Mouse (Mus musculus): ENCODE results near the gene Map6. TPM values are rescaled to one million over a fixed set of nuclear protein-coding genes. Genes with fewer than 3 reads are reported as not detected.

The Map6 gene
- polyA plus RNA-seq, 1 experiment from 2014 or later, result 155 TPM

GRCm38 (mm10) chr7:99267897-99268505 is 754 bp downstream of the Map6 start:
- Histone ChIP-seq H3K4me1 (replicated peaks) (peaks cover 40% of the 10 kb centered on the region), H3K27me3 (no peaks in the 10 kb centered on the region), H3K9me3 (no peaks in the 10 kb centered on the region), H3K36me3 (no peaks in the 10 kb centered on the region), H3K9ac (peak overlapping the region; percentile 78), H3K4me2 (peak overlapping the region; percentile 70), H3K4me3 (peak overlapping the region; percentile 89), H3K27ac (replicated peaks) (peak overlapping the region; percentile 96)
- WGBS, result under 1% methylated on average over 49 of the region's 59 CpGs
- ATAC-seq (ENCODE audit: low FRiP score, low read depth), result peak; percentile 82

DNA sequence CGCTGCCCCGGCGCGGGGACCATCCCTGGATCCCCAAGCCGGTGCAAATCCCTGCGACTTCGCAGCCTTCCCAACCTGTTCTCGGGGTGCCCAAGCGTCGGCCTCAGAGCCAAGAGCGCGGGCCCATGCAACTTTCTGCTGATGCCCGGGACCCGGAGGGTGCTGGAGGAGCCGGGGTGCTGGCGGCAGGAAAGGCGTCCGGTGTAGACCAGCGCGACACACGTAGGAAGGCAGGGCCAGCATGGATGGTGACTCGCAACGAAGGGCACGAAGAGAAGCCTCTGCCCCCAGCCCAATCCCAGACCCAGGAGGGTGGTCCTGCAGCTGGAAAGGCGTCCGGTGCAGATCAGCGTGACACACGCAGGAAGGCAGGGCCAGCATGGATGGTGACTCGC is 1.3 kb downstream of the Map6 start:
- WGBS, result under 1% methylated on average over 29 of the region's 29 CpGs
- peak; percentile 7 for ATAC-seq (ENCODE audit: low FRiP score, low read depth)
- H3K4me3 ChIP-seq, result peak overlapping the region; percentile 89
- H3K27me3 ChIP-seq, result no peaks in the 10 kb centered on the region
- H3K4me1 ChIP-seq (replicated peaks), result peaks cover 45% of the 10 kb centered on the region
- H3K9ac ChIP-seq, result peak overlapping the region; percentile 78
- H3K4me2 ChIP-seq, result peak overlapping the region; percentile 70
- H3K36me3 ChIP-seq, result no peaks in the 10 kb centered on the region
- peak overlapping the region; percentile 96 for H3K27ac ChIP-seq (replicated peaks)
- no peaks in the 10 kb centered on the region for H3K9me3 ChIP-seq

DNA sequence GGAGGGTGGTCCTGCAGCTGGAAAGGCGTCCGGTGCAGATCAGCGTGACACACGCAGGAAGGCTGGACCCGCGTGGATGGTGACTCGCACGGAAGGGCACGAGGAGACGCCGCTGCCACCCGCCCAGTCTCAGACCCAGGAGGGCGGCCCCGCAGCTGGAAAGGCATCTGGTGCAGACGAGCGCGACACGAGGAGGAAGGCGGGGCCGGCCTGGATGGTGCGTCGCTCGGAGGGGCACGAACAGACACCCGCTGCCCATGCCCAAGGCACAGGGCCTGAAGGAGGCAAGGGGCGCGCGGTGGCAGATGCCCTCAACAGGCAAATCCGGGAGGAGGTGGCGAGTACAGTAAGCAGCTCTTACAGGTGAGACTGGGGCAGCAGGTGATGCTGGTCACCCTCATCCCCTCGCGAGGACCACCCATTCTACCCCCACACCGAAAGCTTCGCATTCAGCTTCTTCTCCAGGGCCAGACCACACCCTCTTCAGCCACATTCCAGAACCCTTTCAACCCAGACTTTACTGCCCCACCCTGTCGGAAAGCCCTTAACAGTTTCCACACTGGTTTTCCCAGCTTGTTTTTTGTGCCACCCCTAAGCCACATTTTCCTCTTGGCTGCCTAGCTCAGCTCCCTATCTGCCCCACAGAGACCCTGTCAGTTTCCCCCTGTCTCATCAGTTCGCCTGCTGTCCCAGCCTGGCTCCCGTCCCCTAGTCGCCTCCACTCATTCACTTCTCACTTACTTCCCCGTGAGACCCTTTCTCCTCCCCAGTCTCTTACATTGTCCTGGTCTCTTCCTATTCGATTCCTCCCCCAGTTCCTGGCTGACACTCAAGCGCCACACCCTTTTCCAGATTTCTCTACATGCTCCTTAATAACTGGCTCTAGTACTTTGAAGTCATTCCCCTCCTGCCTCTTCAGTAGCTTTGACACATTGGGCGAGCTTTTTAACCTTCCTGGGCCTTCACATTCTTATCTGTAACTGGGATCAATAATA is 2.0 kb downstream of the Map6 start:
- peak overlapping the region; percentile 96 for H3K27ac ChIP-seq (replicated peaks)
- peaks cover 53% of the 10 kb centered on the region for H3K4me1 ChIP-seq (replicated peaks)
- no peaks in the 10 kb centered on the region for H3K27me3 ChIP-seq
- 4% methylated on average over 42 of the region's 42 CpGs for WGBS
- peak overlapping the region; percentile 89 for H3K4me3 ChIP-seq
- peak overlapping the region; percentile 78 for H3K9ac ChIP-seq
- ATAC-seq (ENCODE audit: low FRiP score, low read depth), result no peak
- H3K36me3 ChIP-seq, result no peaks in the 10 kb centered on the region
- no peaks in the 10 kb centered on the region for H3K9me3 ChIP-seq
- peak overlapping the region; percentile 70 for H3K4me2 ChIP-seq

- Histone ChIP-seq H3K27me3 (no peaks in the 10 kb centered on the region), H3K27ac (replicated peaks) (peak overlapping the region; percentile 69), H3K36me3 (no peaks in the 10 kb centered on the region), H3K9me3 (no peaks in the 10 kb centered on the region), H3K4me1 (replicated peaks) (peaks cover 71% of the 10 kb centered on the region), H3K4me3 (peak overlapping the region; percentile 89), H3K4me2 (peak overlapping the region; percentile 70), H3K9ac (peak overlapping the region; percentile 78)
- ATAC-seq (ENCODE audit: low FRiP score, low read depth), result no peak
- WGBS, result 31% methylated on average over 9 of the region's 9 CpGs
These were observed 4.4 kb downstream of the Map6 start for GRCm38 (mm10) chr7:99271630-99272029.

DNA sequence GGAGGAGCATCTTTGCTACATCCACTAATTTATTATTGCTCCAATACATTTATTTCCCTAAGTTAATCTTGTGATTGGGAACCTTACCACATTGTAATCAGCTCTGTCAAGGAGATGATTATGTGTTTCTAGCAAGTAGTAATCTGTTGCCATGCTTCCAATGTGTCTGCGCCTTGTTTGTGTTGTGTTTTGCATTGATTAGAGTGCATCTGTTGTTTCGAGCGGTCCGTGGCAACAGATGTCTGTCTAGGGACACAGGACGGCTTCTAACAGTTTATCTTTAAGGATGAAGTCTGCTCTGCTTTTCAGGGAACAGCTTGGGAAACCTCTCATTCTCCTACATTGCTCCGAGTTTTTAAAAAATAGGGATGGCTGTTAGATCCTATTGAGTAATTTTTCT is 7.9 kb downstream of the Map6 start:
- H3K36me3 ChIP-seq, result no peaks in the 10 kb centered on the region
- no peaks in the 10 kb centered on the region for H3K9me3 ChIP-seq
- ATAC-seq (ENCODE audit: low FRiP score, low read depth), result no peak
- WGBS, result 23% methylated on average over 6 of the region's 6 CpGs
- H3K27ac ChIP-seq (replicated peaks), result no peak overlapping the region
- no peaks in the 10 kb centered on the region for H3K27me3 ChIP-seq
- no peak overlapping the region for H3K9ac ChIP-seq
- H3K4me3 ChIP-seq, result no peak overlapping the region
- peak overlapping the region; percentile 39 for H3K4me2 ChIP-seq
- H3K4me1 ChIP-seq (replicated peaks), result peaks cover 82% of the 10 kb centered on the region

DNA sequence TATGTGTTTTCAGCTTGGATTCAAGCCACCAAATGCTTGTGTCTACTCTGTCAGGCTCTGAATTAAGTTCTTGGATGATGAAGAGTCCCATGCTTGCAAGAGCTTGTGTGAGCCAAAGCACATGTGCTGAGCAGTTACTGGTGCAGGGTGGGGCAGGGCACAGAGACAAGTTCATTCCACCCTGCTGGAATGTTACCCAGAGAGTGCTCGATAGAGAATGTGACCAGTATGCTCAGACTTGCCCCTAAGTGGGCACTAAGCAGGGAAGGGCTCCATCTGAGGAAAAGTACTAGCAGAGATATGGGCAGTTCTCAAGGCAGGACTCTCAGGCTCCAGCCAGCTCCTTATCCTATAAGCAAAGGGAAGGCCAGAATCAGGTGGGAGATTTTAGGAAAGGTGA is 9.4 kb downstream of the Map6 start:
- Histone ChIP-seq H3K4me3 (no peak overlapping the region), H3K9me3 (no peaks in the 10 kb centered on the region), H3K27ac (replicated peaks) (no peak overlapping the region), H3K4me2 (no peak overlapping the region), H3K9ac (no peak overlapping the region), H3K36me3 (no peaks in the 10 kb centered on the region), H3K27me3 (no peaks in the 10 kb centered on the region), H3K4me1 (replicated peaks) (peaks cover 72% of the 10 kb centered on the region)
- WGBS, result 70% methylated on average over 1 of the region's 1 CpGs
- no peak for ATAC-seq (ENCODE audit: low FRiP score, low read depth)

GRCm38 (mm10) chr7:99278309-99278708 is 11.1 kb downstream of the Map6 start:
- Histone ChIP-seq H3K36me3 (no peaks in the 10 kb centered on the region), H3K4me3 (no peak overlapping the region), H3K9me3 (no peaks in the 10 kb centered on the region), H3K4me1 (replicated peaks) (peaks cover 59% of the 10 kb centered on the region), H3K4me2 (no peak overlapping the region), H3K9ac (no peak overlapping the region), H3K27ac (replicated peaks) (no peak overlapping the region), H3K27me3 (no peaks in the 10 kb centered on the region)
- ATAC-seq (ENCODE audit: low FRiP score, low read depth), result no peak
- WGBS, result 84% methylated on average over 8 of the region's 8 CpGs

- Histone ChIP-seq H3K9ac (no peak overlapping the region), H3K4me1 (replicated peaks) (peaks cover 46% of the 10 kb centered on the region), H3K4me3 (no peak overlapping the region), H3K27ac (replicated peaks) (no peak overlapping the region), H3K27me3 (no peaks in the 10 kb centered on the region), H3K9me3 (no peaks in the 10 kb centered on the region), H3K36me3 (0 out of 2 replicates have a peak, but pooled peaks cover under 1% of the 10 kb centered on the region), H3K4me2 (no peak overlapping the region)
- no peak for ATAC-seq (ENCODE audit: low FRiP score, low read depth)
- 58% methylated on average over 8 of the region's 8 CpGs for WGBS
These were observed 12.3 kb downstream of the Map6 start for GRCm38 (mm10) chr7:99279586-99279985.

- 8% methylated on average over 3 of the region's 3 CpGs for WGBS
- H3K4me1 ChIP-seq (replicated peaks), result peaks cover 42% of the 10 kb centered on the region
- no peaks in the 10 kb centered on the region for H3K9me3 ChIP-seq
- no peaks in the 10 kb centered on the region for H3K27me3 ChIP-seq
- H3K4me2 ChIP-seq, result no peak overlapping the region
- peak overlapping the region; percentile 63 for H3K27ac ChIP-seq (replicated peaks)
- peak; percentile 87 for ATAC-seq (ENCODE audit: low FRiP score, low read depth)
- 0 out of 2 replicates have a peak, but pooled peaks cover 5% of the 10 kb centered on the region for H3K36me3 ChIP-seq
- no peak overlapping the region for H3K9ac ChIP-seq
- no peak overlapping the region for H3K4me3 ChIP-seq
These were observed 20.0 kb downstream of the Map6 start for GRCm38 (mm10) chr7:99287287-99287686.

DNA sequence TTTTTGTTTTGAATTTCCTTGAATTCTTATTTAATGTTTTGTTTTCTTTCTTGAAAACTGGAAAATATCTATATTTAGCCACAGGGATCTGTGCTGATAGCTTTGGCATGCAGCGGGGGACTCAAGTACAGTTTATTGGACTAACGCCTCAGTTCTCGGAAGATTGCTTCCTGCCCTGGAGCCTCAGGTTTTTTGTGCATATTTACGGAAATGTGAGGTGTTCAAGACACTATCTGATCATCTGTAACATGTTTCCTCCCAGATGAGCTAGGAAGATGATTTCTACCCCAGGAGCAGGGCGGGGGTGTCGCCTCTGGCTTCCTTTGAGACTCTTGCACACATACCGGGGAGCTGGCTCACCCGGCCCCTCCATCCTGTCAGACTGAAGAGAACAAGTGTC is 22.8 kb downstream of the Map6 start:
- no peaks in the 10 kb centered on the region for H3K9me3 ChIP-seq
- H3K27ac ChIP-seq (replicated peaks), result no peak overlapping the region
- no peaks in the 10 kb centered on the region for H3K27me3 ChIP-seq
- WGBS, result 50% methylated on average over 8 of the region's 8 CpGs
- H3K4me1 ChIP-seq (replicated peaks), result peaks cover 46% of the 10 kb centered on the region
- H3K36me3 ChIP-seq, result peaks cover 11% of the 10 kb centered on the region
- no peak overlapping the region for H3K9ac ChIP-seq
- no peak for ATAC-seq (ENCODE audit: low FRiP score, low read depth)
- no peak overlapping the region for H3K4me3 ChIP-seq
- no peak overlapping the region for H3K4me2 ChIP-seq

DNA sequence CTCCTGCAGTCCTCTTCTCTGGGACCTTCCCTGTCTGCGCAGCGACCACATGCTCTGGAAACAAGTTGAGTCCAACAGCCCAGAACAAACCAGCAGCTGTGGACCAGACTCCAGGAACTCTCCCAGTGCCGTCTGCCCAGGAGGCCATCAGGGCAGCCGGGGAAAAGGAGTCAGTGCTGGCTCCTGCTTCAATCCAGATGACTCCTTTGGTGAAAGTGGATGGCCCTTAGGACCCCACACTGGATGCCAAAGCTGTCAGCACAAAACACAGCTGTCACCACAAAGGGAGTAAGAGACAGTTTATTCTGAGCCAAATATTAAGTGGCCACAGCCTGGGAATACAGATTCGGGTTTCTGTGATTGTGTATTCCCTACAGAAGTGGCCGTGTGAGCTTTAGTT is 23.7 kb downstream of the Map6 start:
- Histone ChIP-seq H3K9me3 (no peaks in the 10 kb centered on the region), H3K27ac (replicated peaks) (0 out of 2 replicates have a peak overlapping the region, but pooled peaks have one; percentile 25), H3K36me3 (peaks cover 11% of the 10 kb centered on the region), H3K4me1 (replicated peaks) (peaks cover 53% of the 10 kb centered on the region), H3K9ac (no peak overlapping the region), H3K27me3 (no peaks in the 10 kb centered on the region), H3K4me2 (no peak overlapping the region), H3K4me3 (no peak overlapping the region)
- 50% methylated on average over 6 of the region's 6 CpGs for WGBS
- 0 out of 2 replicates have a peak, but pooled peaks have one; percentile 14 for ATAC-seq (ENCODE audit: low FRiP score, low read depth)

DNA sequence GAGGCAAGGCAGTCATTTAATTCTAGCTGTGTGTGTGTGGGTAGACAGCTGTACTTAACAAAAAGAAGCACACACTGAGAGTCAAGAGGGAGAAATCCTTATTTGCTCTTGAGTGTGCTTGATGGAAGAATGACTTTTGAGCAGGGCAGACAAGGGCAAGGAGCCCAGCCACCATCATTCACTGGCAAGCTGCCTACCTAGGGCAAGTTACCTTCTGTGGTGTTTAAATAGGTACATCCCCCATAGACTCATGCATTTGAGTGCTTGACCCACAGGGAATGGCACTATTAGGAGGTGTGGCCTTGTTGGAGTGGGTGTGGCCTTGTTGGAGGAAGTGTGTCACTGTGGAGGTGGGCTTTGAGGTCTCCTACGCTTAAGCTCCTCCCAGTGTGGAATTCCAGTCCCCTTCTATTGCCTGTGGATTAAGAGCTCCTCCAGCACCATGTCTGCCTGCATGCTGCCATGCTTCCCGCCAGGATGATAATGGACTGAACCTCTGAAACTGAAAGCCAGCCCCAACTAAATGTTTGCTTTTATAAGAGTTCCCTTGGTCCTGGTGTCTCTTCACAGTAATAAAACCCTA is 27.0 kb downstream of the Map6 start:
- H3K27ac ChIP-seq (replicated peaks), result no peak overlapping the region
- 89% methylated on average over 2 of the region's 2 CpGs for WGBS
- ATAC-seq (ENCODE audit: low FRiP score, low read depth), result no peak

More for the DNA sequence above, 27.0 kb downstream of the Map6 start:
- Histone ChIP-seq H3K27me3 (no peaks in the 10 kb centered on the region), H3K4me2 (no peak overlapping the region), H3K36me3 (peaks cover 11% of the 10 kb centered on the region), H3K9me3 (no peaks in the 10 kb centered on the region), H3K9ac (no peak overlapping the region), H3K4me3 (no peak overlapping the region), H3K4me1 (replicated peaks) (peaks cover 35% of the 10 kb centered on the region)
